Mouse (Mus musculus): ENCODE measurements around the gene Elf3. TPM values are rescaled to one million over a fixed set of nuclear protein-coding genes. Genes with fewer than 3 reads are reported as not detected.

Gene Elf3
- polyA plus RNA-seq, 1 experiment from 2014 or later: 31.9 TPM

- no peak overlapping the region for H3K9ac ChIP-seq (replicated peaks; ENCODE audit: low read depth)
- H3K36me3 ChIP-seq (ENCODE audit: insufficient read depth, low read length): no peaks in the 10 kb centered on the region
- H3K27me3 ChIP-seq (replicated peaks; ENCODE audit: insufficient read depth, low read length): no peaks in the 10 kb centered on the region
- H3K4me2 ChIP-seq (replicated peaks; ENCODE audit: low read depth, low read length): no peak overlapping the region
- 78% methylated on average over 9 of the region's 9 CpGs for WGBS
- no peak overlapping the region for H3K27ac ChIP-seq (ENCODE audit: low read length)
- no peak for TF ChIP-seq CTCF (IDR thresholded peaks at IDR 0.05)
- no peak for TF ChIP-seq EP300 (IDR thresholded peaks at IDR 0.05)
- no peak overlapping the region for H3K4me3 ChIP-seq (ENCODE audit: low read depth, low read length)
- no peaks in the 10 kb centered on the region for H3K9me3 ChIP-seq (ENCODE audit: low read length)
- H3K4me1 ChIP-seq (ENCODE audit: insufficient read depth, low read depth, low read length): no peaks in the 10 kb centered on the region
- DNase-seq (ENCODE audit: low spot score): no peak
- ATAC-seq: no peak
These were observed 44.4 kb downstream of the Elf3 start for GRCm38 (mm10) chr1:135213772-135214640.

DNA sequence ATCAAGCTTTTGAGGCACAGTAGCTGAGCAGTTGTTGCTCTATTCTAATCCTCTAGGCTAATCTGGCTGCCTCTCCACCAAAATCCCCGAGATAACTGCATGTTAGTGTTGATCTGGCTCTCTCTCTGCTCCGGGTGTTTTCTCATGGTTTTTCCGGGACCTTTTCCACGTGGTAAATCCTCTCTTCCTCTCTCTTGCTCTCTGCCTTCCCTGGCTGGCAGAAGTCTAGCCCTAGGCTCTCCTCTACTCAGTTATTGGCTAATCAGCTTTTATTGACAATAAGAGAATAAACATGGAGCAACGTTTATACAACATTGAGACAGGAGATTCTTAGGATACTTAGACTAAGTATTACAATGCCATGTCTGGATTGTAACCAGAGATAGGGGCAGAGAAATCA, 47.9 kb downstream of the Elf3 start:
- Histone ChIP-seq H3K9me3 (ENCODE audit: low read length) (no peaks in the 10 kb centered on the region), H3K36me3 (ENCODE audit: insufficient read depth, low read length) (no peaks in the 10 kb centered on the region), H3K4me3 (ENCODE audit: low read depth, low read length) (no peak overlapping the region), H3K4me2 (replicated peaks; ENCODE audit: low read depth, low read length) (no peak overlapping the region), H3K27ac (ENCODE audit: low read length) (no peak overlapping the region), H3K4me1 (ENCODE audit: insufficient read depth, low read depth, low read length) (no peaks in the 10 kb centered on the region), H3K27me3 (replicated peaks; ENCODE audit: insufficient read depth, low read length) (no peaks in the 10 kb centered on the region), H3K9ac (replicated peaks; ENCODE audit: low read depth) (no peak overlapping the region)
- no peak for TF ChIP-seq EP300 (IDR thresholded peaks at IDR 0.05)
- TF ChIP-seq CTCF (IDR thresholded peaks at IDR 0.05): no peak
- no peak for DNase-seq (ENCODE audit: low spot score)
- no peak for ATAC-seq
- WGBS: 36% methylated on average over 5 of the region's 5 CpGs

DNA sequence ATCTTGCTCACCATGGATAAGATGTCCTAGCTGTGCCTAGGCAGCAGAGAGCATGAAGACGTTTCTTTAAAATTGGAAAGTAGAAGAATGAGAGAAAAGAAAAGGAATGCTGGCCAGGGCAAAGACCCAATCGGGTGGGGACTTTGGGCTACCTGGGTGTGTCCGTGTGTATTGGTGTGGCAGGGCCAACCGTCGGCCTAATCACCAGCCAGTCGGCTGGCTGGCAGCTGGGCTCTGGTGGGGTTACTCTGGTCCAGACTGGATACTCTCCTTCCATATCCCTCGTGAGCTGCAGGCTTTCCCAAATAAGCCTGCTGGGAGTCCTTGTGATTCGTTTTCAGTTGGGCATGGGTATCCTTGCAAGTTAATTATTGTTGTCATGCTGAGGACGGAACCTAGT, 49.7 kb downstream of the Elf3 start:
- ATAC-seq (no peak), DNase-seq (ENCODE audit: low spot score) (no peak)
- no peaks in the 10 kb centered on the region for H3K4me1 ChIP-seq (ENCODE audit: insufficient read depth, low read depth, low read length)
- no peaks in the 10 kb centered on the region for H3K27me3 ChIP-seq (replicated peaks; ENCODE audit: insufficient read depth, low read length)
- WGBS: 72% methylated on average over 9 of the region's 9 CpGs
- no peak for TF ChIP-seq CTCF (IDR thresholded peaks at IDR 0.05)
- TF ChIP-seq EP300 (IDR thresholded peaks at IDR 0.05): no peak
- H3K27ac ChIP-seq (ENCODE audit: low read length): no peak overlapping the region
- no peak overlapping the region for H3K4me3 ChIP-seq (ENCODE audit: low read depth, low read length)
- no peak overlapping the region for H3K4me2 ChIP-seq (replicated peaks; ENCODE audit: low read depth, low read length)
- H3K9me3 ChIP-seq (ENCODE audit: low read length): no peaks in the 10 kb centered on the region
- H3K36me3 ChIP-seq (ENCODE audit: insufficient read depth, low read length): no peaks in the 10 kb centered on the region
- H3K9ac ChIP-seq (replicated peaks; ENCODE audit: low read depth): no peak overlapping the region

DNA sequence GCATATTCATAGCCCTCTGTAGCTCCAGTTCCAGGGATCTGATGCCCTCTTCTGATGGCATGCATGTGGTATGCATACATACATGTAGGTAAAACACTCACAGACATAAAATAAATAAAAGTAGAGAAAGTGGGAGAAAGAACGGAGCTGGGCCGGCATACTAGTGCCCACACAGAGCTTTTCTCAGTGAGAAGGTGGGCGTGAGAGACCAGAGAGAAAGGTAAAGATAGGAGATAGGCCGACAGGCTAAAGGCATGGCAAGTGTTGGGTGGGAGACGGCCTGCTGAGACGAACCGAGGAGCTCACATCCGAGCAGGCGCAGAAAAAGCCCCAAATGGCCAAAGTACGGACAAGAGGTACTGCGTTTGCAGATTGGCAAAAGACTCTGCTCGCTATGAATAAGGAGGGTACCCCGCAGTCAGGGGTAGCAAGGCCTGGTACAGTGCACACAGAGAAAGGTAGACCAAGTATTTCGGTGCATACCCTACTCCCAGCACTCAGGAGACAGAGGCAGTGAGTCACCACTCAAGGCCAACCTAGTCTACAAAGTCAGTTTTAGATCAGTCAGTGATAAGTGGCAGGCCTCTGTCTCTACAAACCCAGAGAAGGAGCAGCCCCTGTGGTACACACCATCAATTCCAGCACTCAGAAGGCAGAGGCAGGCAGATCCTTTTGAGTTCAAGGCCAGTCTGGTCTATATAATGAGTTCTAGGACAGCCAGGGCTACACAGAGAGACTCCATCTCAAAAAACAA, 51.6 kb downstream of the Elf3 start:
- Histone ChIP-seq H3K4me2 (replicated peaks; ENCODE audit: low read depth, low read length) (no peak overlapping the region), H3K27me3 (replicated peaks; ENCODE audit: insufficient read depth, low read length) (no peaks in the 10 kb centered on the region), H3K36me3 (ENCODE audit: insufficient read depth, low read length) (no peaks in the 10 kb centered on the region), H3K27ac (ENCODE audit: low read length) (no peak overlapping the region), H3K4me1 (ENCODE audit: insufficient read depth, low read depth, low read length) (no peaks in the 10 kb centered on the region), H3K9ac (replicated peaks; ENCODE audit: low read depth) (no peak overlapping the region), H3K9me3 (ENCODE audit: low read length) (no peaks in the 10 kb centered on the region), H3K4me3 (ENCODE audit: low read depth, low read length) (no peak overlapping the region)
- no peak for TF ChIP-seq EP300 (IDR thresholded peaks at IDR 0.05)
- TF ChIP-seq CTCF (IDR thresholded peaks at IDR 0.05): no peak
- ATAC-seq (no peak), DNase-seq (ENCODE audit: low spot score) (no peak)
- 77% methylated on average over 14 of the region's 14 CpGs for whole genome bisulfite sequencing

- Histone ChIP-seq H3K36me3 (ENCODE audit: insufficient read depth, low read length) (no peaks in the 10 kb centered on the region), H3K27me3 (replicated peaks; ENCODE audit: insufficient read depth, low read length) (no peaks in the 10 kb centered on the region), H3K4me2 (replicated peaks; ENCODE audit: low read depth, low read length) (no peak overlapping the region), H3K9me3 (ENCODE audit: low read length) (no peaks in the 10 kb centered on the region), H3K4me1 (ENCODE audit: insufficient read depth, low read depth, low read length) (no peaks in the 10 kb centered on the region), H3K9ac (replicated peaks; ENCODE audit: low read depth) (no peak overlapping the region), H3K27ac (ENCODE audit: low read length) (no peak overlapping the region), H3K4me3 (ENCODE audit: low read depth, low read length) (no peak overlapping the region)
- TF ChIP-seq EP300 (IDR thresholded peaks at IDR 0.05) (no peak), CTCF (IDR thresholded peaks at IDR 0.05) (no peak)
- DNase-seq (ENCODE audit: low spot score) (no peak), ATAC-seq (no peak)
- WGBS: 65% methylated on average over 4 of the region's 4 CpGs
These were observed 53.1 kb downstream of the Elf3 start for GRCm38 (mm10) chr1:135205257-135205656.

Data from lung, postnatal 0 days (tissue).